Mouse (Mus musculus): ENCODE data around the gene Morc1. TPM values are rescaled to one million over a fixed set of nuclear protein-coding genes. Genes with fewer than 3 reads are reported as not detected.

Gene Morc1
- polyA plus RNA-seq, 1 experiment from 2014 or later: 0.16 TPM

DNA sequence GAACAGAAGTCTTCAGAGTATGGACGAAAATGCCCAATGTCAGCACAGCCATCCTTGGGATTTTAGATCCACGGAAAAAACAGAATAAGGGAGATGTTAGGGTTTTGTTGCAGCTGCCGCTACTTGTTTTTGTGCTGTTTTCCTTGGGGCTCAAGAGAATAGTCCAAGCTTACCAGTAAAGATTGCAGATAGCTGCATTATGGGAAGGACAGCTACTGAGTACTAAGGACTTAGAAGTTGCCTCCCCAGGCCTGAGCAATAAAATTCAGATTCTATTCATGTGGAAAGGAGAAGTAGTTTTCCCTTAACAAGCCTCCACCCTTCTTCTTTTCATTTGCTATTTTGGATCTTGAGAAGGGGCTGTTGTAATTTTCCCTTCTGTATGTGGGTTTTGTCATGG lies 177.2 kb downstream of the Morc1 start:
- Histone ChIP-seq H3K9ac (no peak overlapping the region), H3K27me3 (no peaks in the 10 kb centered on the region)
- 87% methylated on average over 3 of the region's 3 CpGs for WGBS

DNA sequence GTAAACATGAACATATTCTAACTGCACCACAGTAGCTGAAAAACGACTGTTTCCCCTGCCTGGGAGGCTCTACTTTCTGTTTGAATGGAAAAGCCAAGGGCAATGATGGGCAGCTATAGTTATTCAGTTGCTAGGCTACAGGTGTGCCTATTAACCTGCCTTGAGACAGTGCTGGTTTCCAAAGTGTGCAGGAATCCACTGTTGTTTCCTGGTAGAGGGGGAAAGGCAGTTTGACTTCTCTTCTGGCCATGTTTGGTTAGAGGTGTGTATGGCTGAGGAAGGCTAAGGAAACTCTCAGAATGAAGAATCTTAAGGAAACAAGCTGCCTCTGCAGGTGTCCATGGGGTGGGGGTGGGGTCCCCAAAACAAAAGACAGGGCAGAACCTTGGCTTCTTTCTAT lies 179.8 kb downstream of the Morc1 start:
- Histone ChIP-seq H3K9ac (no peak overlapping the region), H3K27me3 (no peaks in the 10 kb centered on the region), H3K4me3 (no peak overlapping the region), H3K4me2 (no peak overlapping the region), H3K9me3 (no peaks in the 10 kb centered on the region), H3K4me1 (replicated peaks) (no peaks in the 10 kb centered on the region; the same call in 1 of the 2 replicates), H3K36me3 (no peaks in the 10 kb centered on the region), H3K27ac (replicated peaks) (no peak overlapping the region)
- no peak for ATAC-seq (ENCODE audit: low FRiP score, low read depth)
- 67% methylated on average over 1 of the region's 1 CpGs for WGBS

More for the DNA sequence above, 177.2 kb downstream of the Morc1 start:
- Histone ChIP-seq H3K9me3 (no peaks in the 10 kb centered on the region), H3K4me3 (no peak overlapping the region), H3K36me3 (no peaks in the 10 kb centered on the region), H3K4me2 (no peak overlapping the region), H3K4me1 (replicated peaks) (no peaks in the 10 kb centered on the region), H3K27ac (replicated peaks) (no peak overlapping the region)
- ATAC-seq (ENCODE audit: low FRiP score, low read depth): no peak

- Histone ChIP-seq H3K4me3 (no peak overlapping the region), H3K9me3 (no peaks in the 10 kb centered on the region), H3K36me3 (no peaks in the 10 kb centered on the region), H3K27me3 (no peaks in the 10 kb centered on the region), H3K4me1 (replicated peaks) (no peaks in the 10 kb centered on the region; the same call in 1 of the 2 replicates), H3K27ac (replicated peaks) (no peak overlapping the region), H3K9ac (no peak overlapping the region), H3K4me2 (no peak overlapping the region)
- 99% methylated on average over 2 of the region's 2 CpGs for WGBS
- no peak for ATAC-seq (ENCODE audit: low FRiP score, low read depth)
These were observed 180.4 kb downstream of the Morc1 start for GRCm38 (mm10) chr16:48611436-48611835.

DNA sequence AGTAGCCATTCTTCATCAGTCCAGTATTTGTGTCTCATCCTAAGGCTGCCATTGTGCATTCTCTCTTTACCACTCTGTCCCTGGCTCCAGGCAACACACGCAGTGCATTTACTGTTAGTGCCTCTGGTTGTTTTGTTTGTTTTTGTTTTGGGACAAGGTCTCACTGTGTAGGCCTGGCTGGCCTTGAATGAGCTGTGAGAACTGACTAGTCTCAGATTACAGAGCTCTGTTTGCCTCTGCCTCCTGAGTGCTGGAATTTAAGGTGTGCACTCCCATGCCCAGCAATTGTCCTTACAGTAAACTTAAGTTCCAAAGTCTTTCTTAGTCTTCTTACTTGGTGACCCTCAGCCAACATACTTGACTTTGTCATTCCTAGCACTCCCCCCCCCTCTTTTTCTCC lies 182.7 kb downstream of the Morc1 start:
- H3K4me1 ChIP-seq (replicated peaks): no peaks in the 10 kb centered on the region; the same call in 1 of the 2 replicates
- WGBS: 50% methylated on average over 1 of the region's 1 CpGs
- no peak overlapping the region for H3K4me3 ChIP-seq
- ATAC-seq (ENCODE audit: low FRiP score, low read depth): no peak
- no peak overlapping the region for H3K9ac ChIP-seq
- H3K27ac ChIP-seq (replicated peaks): no peak overlapping the region
- no peak overlapping the region for H3K4me2 ChIP-seq
- H3K27me3 ChIP-seq: no peaks in the 10 kb centered on the region
- no peaks in the 10 kb centered on the region for H3K9me3 ChIP-seq
- no peaks in the 10 kb centered on the region for H3K36me3 ChIP-seq

DNA sequence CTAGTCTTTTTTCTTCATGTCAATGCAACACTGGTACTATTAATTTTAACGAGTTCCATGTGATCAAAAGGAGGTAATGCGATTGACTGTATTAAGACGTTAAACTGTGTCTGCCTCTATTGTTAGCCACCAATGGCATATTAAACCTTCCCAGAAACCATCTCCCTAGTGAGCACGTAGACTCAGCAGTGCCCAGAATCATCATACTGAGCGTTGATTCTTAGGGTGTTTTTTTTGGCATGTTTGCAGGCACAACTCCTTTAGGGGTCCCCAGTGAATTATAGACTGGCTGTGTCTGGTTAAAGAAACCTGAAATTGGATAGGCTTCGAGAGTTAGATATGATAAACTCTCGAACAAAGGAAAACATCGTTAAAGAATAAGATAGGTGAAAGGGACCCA lies 189.5 kb downstream of the Morc1 start:
- no peak overlapping the region for H3K27ac ChIP-seq (replicated peaks)
- H3K27me3 ChIP-seq: no peaks in the 10 kb centered on the region
- no peaks in the 10 kb centered on the region for H3K4me1 ChIP-seq (replicated peaks)
- 53% methylated on average over 8 of the region's 8 CpGs for WGBS
- H3K9ac ChIP-seq: no peak overlapping the region
- H3K4me3 ChIP-seq: no peak overlapping the region
- no peaks in the 10 kb centered on the region for H3K36me3 ChIP-seq
- H3K4me2 ChIP-seq: no peak overlapping the region
- no peaks in the 10 kb centered on the region for H3K9me3 ChIP-seq
- ATAC-seq (ENCODE audit: low FRiP score, low read depth): no peak

- no peak overlapping the region for H3K9ac ChIP-seq
- H3K4me3 ChIP-seq: no peak overlapping the region
- H3K4me2 ChIP-seq: no peak overlapping the region
- no peak overlapping the region for H3K27ac ChIP-seq (replicated peaks)
- H3K9me3 ChIP-seq: no peaks in the 10 kb centered on the region
- 30% methylated on average over 2 of the region's 2 CpGs for WGBS
- ATAC-seq (ENCODE audit: low FRiP score, low read depth): no peak
- H3K36me3 ChIP-seq: no peaks in the 10 kb centered on the region
- H3K4me1 ChIP-seq (replicated peaks): no peaks in the 10 kb centered on the region
- H3K27me3 ChIP-seq: no peaks in the 10 kb centered on the region
These were observed 190.0 kb downstream of the Morc1 start for GRCm38 (mm10) chr16:48621019-48621418.

DNA sequence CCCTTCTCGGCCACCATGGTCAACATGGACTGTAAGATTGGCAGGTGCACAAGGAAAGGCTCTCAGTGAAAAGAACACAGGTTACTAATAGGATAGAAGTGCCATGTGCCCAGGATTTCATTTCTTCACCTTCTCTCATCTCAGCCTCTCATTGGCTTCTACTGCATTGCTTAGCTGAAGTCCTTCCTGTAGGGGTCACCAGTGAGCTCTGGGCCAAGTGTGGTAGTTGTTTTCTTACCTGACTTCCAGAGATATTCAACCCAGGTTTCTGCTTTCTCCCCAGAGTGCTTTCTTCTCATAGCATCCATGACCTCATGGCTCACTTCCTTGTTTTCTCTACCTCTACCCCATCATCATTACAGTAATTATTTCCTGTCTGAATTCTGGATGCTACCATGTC lies 192.4 kb downstream of the Morc1 start:
- Histone ChIP-seq H3K36me3 (no peaks in the 10 kb centered on the region), H3K4me2 (no peak overlapping the region), H3K9me3 (no peaks in the 10 kb centered on the region), H3K27ac (replicated peaks) (no peak overlapping the region), H3K27me3 (no peaks in the 10 kb centered on the region), H3K4me1 (replicated peaks) (no peaks in the 10 kb centered on the region), H3K4me3 (no peak overlapping the region), H3K9ac (no peak overlapping the region)
- ATAC-seq (ENCODE audit: low FRiP score, low read depth): no peak
- WGBS: 84% methylated on average over 1 of the region's 1 CpGs

- Histone ChIP-seq H3K36me3 (no peaks in the 10 kb centered on the region), H3K4me1 (replicated peaks) (no peaks in the 10 kb centered on the region), H3K9me3 (no peaks in the 10 kb centered on the region), H3K9ac (no peak overlapping the region), H3K4me2 (no peak overlapping the region), H3K27me3 (no peaks in the 10 kb centered on the region), H3K4me3 (no peak overlapping the region), H3K27ac (replicated peaks) (no peak overlapping the region)
- no peak for ATAC-seq (ENCODE audit: low FRiP score, low read depth)
- WGBS: 70% methylated on average over 3 of the region's 3 CpGs
These were observed 195.1 kb downstream of the Morc1 start for GRCm38 (mm10) chr16:48626186-48626585.

- no peaks in the 10 kb centered on the region for H3K9me3 ChIP-seq
- H3K36me3 ChIP-seq: no peaks in the 10 kb centered on the region
- no peak for ATAC-seq (ENCODE audit: low FRiP score, low read depth)
- WGBS: 89% methylated on average over 3 of the region's 3 CpGs
- H3K4me3 ChIP-seq: no peak overlapping the region
- H3K4me2 ChIP-seq: no peak overlapping the region
- H3K27me3 ChIP-seq: no peaks in the 10 kb centered on the region
- H3K4me1 ChIP-seq (replicated peaks): no peaks in the 10 kb centered on the region
- H3K9ac ChIP-seq: no peak overlapping the region
- H3K27ac ChIP-seq (replicated peaks): no peak overlapping the region
These were observed 196.3 kb downstream of the Morc1 start for GRCm38 (mm10) chr16:48627296-48627695.

DNA sequence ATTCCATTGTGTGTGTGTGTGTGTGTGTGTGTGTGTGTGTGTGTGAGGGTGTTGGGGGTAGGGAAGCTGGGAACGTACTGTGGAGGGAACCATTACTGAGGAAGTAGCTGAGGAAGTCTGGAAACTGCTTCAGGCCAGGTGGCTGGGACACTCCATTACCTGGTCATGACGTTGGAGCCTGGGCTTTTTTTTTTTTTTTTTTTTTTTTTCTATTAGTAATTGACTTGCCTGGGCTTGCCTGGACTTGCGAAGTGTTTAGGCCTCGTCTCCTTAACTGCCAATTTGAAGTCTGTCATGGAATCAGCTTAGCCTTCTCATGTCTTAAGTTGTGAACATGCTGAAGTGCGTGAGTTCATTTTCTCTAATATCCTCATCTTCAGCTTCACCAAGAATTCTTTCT lies 198.7 kb downstream of the Morc1 start:
- Histone ChIP-seq H3K36me3 (no peaks in the 10 kb centered on the region), H3K27me3 (no peaks in the 10 kb centered on the region), H3K4me3 (no peak overlapping the region), H3K4me1 (replicated peaks) (no peaks in the 10 kb centered on the region), H3K9ac (no peak overlapping the region), H3K27ac (replicated peaks) (no peak overlapping the region), H3K4me2 (no peak overlapping the region), H3K9me3 (no peaks in the 10 kb centered on the region)
- 85% methylated on average over 5 of the region's 5 CpGs for WGBS
- ATAC-seq (ENCODE audit: low FRiP score, low read depth): no peak

DNA sequence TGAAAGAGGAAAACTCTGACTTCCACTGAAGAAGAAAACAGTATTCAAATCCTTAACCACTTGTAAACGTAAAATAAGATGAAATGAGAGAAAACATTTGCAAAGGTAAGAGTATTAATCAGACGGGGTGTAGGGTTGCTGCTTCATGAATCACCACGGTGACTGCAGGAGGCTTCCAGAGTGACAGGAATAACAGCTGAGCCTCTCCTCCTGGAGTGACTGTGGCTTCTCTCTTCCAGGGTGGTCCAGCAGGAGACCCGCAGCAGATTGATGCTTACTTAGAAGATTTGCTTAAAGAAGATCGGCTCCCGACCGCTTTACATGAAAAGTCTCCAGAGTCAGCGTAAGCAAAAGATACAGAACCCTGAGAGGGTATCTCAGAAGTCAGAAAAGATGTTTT lies 199.4 kb downstream of the Morc1 start:
- WGBS: 25% methylated on average over 8 of the region's 8 CpGs
- no peaks in the 10 kb centered on the region for H3K36me3 ChIP-seq
- 0 out of 2 replicates have a peak overlapping the region, but pooled peaks have one; percentile 11 for H3K4me2 ChIP-seq
- no peak overlapping the region for H3K9ac ChIP-seq
- H3K9me3 ChIP-seq: no peaks in the 10 kb centered on the region
- H3K27me3 ChIP-seq: no peaks in the 10 kb centered on the region
- no peak overlapping the region for H3K27ac ChIP-seq (replicated peaks)
- no peaks in the 10 kb centered on the region for H3K4me1 ChIP-seq (replicated peaks)
- no peak overlapping the region for H3K4me3 ChIP-seq
- no peak for ATAC-seq (ENCODE audit: low FRiP score, low read depth)

GRCm38 (mm10) chr16:48632351-48632750 lies 201.3 kb downstream of the Morc1 start:
- no peak for ATAC-seq (ENCODE audit: low FRiP score, low read depth)
- H3K27ac ChIP-seq (replicated peaks): no peak overlapping the region
- H3K4me1 ChIP-seq (replicated peaks): no peaks in the 10 kb centered on the region
- no peaks in the 10 kb centered on the region for H3K36me3 ChIP-seq
- no peaks in the 10 kb centered on the region for H3K27me3 ChIP-seq
- no peaks in the 10 kb centered on the region for H3K9me3 ChIP-seq
- H3K4me2 ChIP-seq: no peak overlapping the region
- 94% methylated on average over 6 of the region's 6 CpGs for WGBS
- no peak overlapping the region for H3K9ac ChIP-seq
- H3K4me3 ChIP-seq: no peak overlapping the region

- no peak for ATAC-seq (ENCODE audit: low FRiP score, low read depth)
- no peak overlapping the region for H3K4me3 ChIP-seq
- no peak overlapping the region for H3K27ac ChIP-seq (replicated peaks)
- H3K4me1 ChIP-seq (replicated peaks): no peaks in the 10 kb centered on the region
- H3K9ac ChIP-seq: no peak overlapping the region
- 72% methylated on average over 2 of the region's 2 CpGs for WGBS
- no peak overlapping the region for H3K4me2 ChIP-seq
- no peaks in the 10 kb centered on the region for H3K9me3 ChIP-seq
- H3K27me3 ChIP-seq: no peaks in the 10 kb centered on the region
- no peaks in the 10 kb centered on the region for H3K36me3 ChIP-seq
These were observed 215.2 kb downstream of the Morc1 start for GRCm38 (mm10) chr16:48646246-48646645.

Data from hindbrain, embryonic 15.5 days (tissue).